Mouse (Mus musculus): ENCODE results near the gene Apol9a. TPM values are rescaled to one million over a fixed set of nuclear protein-coding genes. Genes with fewer than 3 reads are reported as not detected.

Gene Apol9a
- polyA plus RNA-seq (2012; ENCODE audit: low replicate concordance): 0.37 TPM in 1 of 2 replicates, not detected in the other

GRCm38 (mm10) chr15:77411035-77411434, at the start of gene Apol9a:
Apol9a (minus strand) TSS chr15:77411135.

GRCm38 (mm10) chr15:77447392-77447791, 36.5 kb upstream of the Apol9a start, which contains the start of gene Apol7b:
Apol7b (minus strand) TSS chr15:77447492.

GRCm38 (mm10) chr15:77399027-77399426, 11.9 kb downstream of the Apol9a start, which contains the start of gene Apol7a:
Apol7a (minus strand) TSS chr15:77399110.

Other genes starting within 250 kb of the Apol9a start
- 0.30 and 0.63 TPM in 2 replicates for gene Rbfox2, start 104.1 kb downstream of the Apol9a start, polyA plus RNA-seq (2012; ENCODE audit: low replicate concordance)
- gene Apol7a, start 12.0 kb downstream of the Apol9a start, polyA plus RNA-seq (2012; ENCODE audit: low replicate concordance): not detected in 2 replicates
- 0.07 TPM in 1 of 2 replicates, not detected in the other for gene Apol7b, start 36.4 kb upstream of the Apol9a start, polyA plus RNA-seq (2012; ENCODE audit: low replicate concordance)
- 0.04 TPM in 1 of 2 replicates, not detected in the other for gene Apol10a, start 65.9 kb upstream of the Apol9a start, polyA plus RNA-seq (2012; ENCODE audit: low replicate concordance)
- gene Apol11a, start 97.1 kb upstream of the Apol9a start, polyA plus RNA-seq (2012; ENCODE audit: low replicate concordance): not detected in 2 replicates
- 0.07 TPM in 1 of 2 replicates, not detected in the other for gene Apol7c, start 122.2 kb upstream of the Apol9a start, polyA plus RNA-seq (2012; ENCODE audit: low replicate concordance)
- gene 1700025B11Rik, start 150.8 kb upstream of the Apol9a start, polyA plus RNA-seq (2012; ENCODE audit: low replicate concordance): not detected in 2 replicates
- 0.05 TPM in 1 of 2 replicates, not detected in the other for gene Apol10b, start 185.0 kb upstream of the Apol9a start, polyA plus RNA-seq (2012; ENCODE audit: low replicate concordance)
- not detected in 2 replicates for gene Gm36245, start 188.1 kb upstream of the Apol9a start, polyA plus RNA-seq (2012; ENCODE audit: low replicate concordance)
- 1.6 TPM in 1 of 2 replicates, not detected in the other for gene Apol11b, start 232.2 kb upstream of the Apol9a start, polyA plus RNA-seq (2012; ENCODE audit: low replicate concordance)